In the genomic region with DNA sequence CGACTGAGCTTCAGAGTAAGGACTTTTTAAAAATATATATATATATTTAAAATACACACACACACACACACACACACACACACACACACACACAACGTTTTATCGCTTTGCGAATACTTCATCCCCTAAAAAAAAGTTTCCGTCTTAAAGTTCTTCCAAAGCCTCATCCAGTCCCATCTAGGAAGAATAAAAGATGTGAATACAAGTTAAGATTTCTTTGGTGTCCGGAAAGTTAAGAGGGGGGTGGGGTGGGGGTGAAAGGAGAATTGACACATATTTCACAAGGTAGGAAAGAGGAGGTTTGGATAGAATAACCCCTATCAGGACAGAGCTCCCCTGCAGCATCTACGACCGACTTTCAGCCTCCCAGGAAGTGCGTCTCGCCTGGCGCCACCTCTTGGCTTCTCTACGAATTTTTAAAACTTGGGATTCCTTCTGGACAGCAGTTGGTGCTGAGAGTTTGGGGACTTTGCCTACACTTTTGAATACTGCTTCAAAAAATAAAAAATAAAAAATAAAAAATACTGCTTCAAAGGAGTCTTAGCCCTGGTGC, we compare ENCODE assay signal across 8 mouse cellular contexts. TPM values are rescaled to one million over a fixed set of nuclear protein-coding genes. Genes with fewer than 3 reads are reported as not detected.
DNase-seq lines count a peak whose midpoint lies in the region; ATAC-seq and TF ChIP-seq lines count a peak whose summit lies in the region.

No protein-coding gene starts in this region.

- ATAC-seq in heart, embryonic 14.5 days (ENCODE audit: insufficient number of reproducible peaks, insufficient read depth, low FRiP score, low read depth), result no peak

- H3K9ac ChIP-seq in heart, embryonic 14.5 days (ENCODE audit: low read length), result peak overlapping the region; percentile 76

- no peaks in the 10 kb centered on the region for H3K36me3 ChIP-seq in C2C12 (ENCODE audit: control insufficient read depth, insufficient read depth)
- no peaks in the 10 kb centered on the region for H3K36me3 ChIP-seq in heart, embryonic 14.5 days (ENCODE audit: control insufficient read depth, insufficient read depth, low read length)
- no peaks in the 10 kb centered on the region for H3K36me3 ChIP-seq in splenic B cell, adult 2 months (ENCODE audit: control insufficient read depth, insufficient read depth, low read length, poor library complexity, severe bottlenecking)

- H3K79me3 ChIP-seq in C2C12 (ENCODE audit: low read depth), result no peaks in the 10 kb centered on the region

- DNase-seq in cerebellum, adult 2 months, result no peak
- no peak for DNase-seq in cerebellum, adult 11-12 months
- peak; percentile 42 to 61 for DNase-seq in cerebellum, postnatal 25 days
- peak; percentile 74 for DNase-seq in kidney, postnatal 10 days
- peak; percentile 54 to 78 for DNase-seq in lung, postnatal 4 days
- DNase-seq in splenic B cell, adult 2 months (ENCODE audit: low read depth, low spot score), result peak; percentile 61

- H3K27ac ChIP-seq in cerebellum, adult 2 months (ENCODE audit: insufficient read depth, low read length), result no peak overlapping the region
- H3K27ac ChIP-seq in heart, embryonic 14.5 days (replicated peaks in 1 of 2; ENCODE audit: control insufficient read depth in 1 of 2, insufficient read depth in 1 of 2, low read depth in 2 of 2, low read length in 2 of 2), result no peak overlapping the region

- H3K4me1 ChIP-seq in cerebellum, adult 2 months (ENCODE audit: control insufficient read depth, insufficient read depth, low read length), result peaks cover 4% of the 10 kb centered on the region; the same call in 1 of the 2 replicates
- H3K4me1 ChIP-seq in heart, embryonic 14.5 days (ENCODE audit: control insufficient read depth in 2 of 2, insufficient read depth in 2 of 2, low read length in 2 of 2), result peaks cover 18 to 45% of the 10 kb centered on the region in 2 experiments

- peak overlapping the region; percentile 12 for H3K4me3 ChIP-seq in cerebellum, adult 2 months (replicated peaks; ENCODE audit: insufficient read depth, low read depth, low read length)
- no peak overlapping the region for H3K4me3 ChIP-seq in C2C12 (ENCODE audit: insufficient read depth, poor library complexity, severe bottlenecking)
- peak overlapping the region; percentile 46 to 47; a peak in 3 of 4 replicates for H3K4me3 ChIP-seq in heart, embryonic 14.5 days (ENCODE audit: control insufficient read depth in 1 of 2, insufficient read depth in 1 of 2, low read depth in 1 of 2, low read length in 2 of 2)

- under 1% methylated on average over 12 of the region's 12 CpGs for WGBS in cerebellum, adult 2 months
- under 1% methylated on average over 12 of the region's 12 CpGs for WGBS in heart, embryonic 14.5 days

- peak; percentile 55 for TF ChIP-seq CTCF in cerebellum, adult 2 months (IDR thresholded peaks at IDR 0.05; ENCODE audit: borderline replicate concordance, insufficient read depth, low read depth, low read length)
- TF ChIP-seq CTCF in C2C12 (IDR thresholded peaks at IDR 0.05; ENCODE audit: control insufficient read depth, insufficient read depth, insufficient read length), result peak; percentile 34

- H3ac ChIP-seq in C2C12 (ENCODE audit: control insufficient read depth, insufficient read length, low read depth), result no peak overlapping the region

- H3K27me3 ChIP-seq in cerebellum, adult 2 months (ENCODE audit: control insufficient read depth, insufficient read depth, low read length), result no peaks in the 10 kb centered on the region
- H3K27me3 ChIP-seq in C2C12 (ENCODE audit: control insufficient read depth, insufficient read depth, insufficient read length), result peaks cover 13% of the 10 kb centered on the region
- H3K27me3 ChIP-seq in heart, embryonic 14.5 days (ENCODE audit: control insufficient read depth, insufficient read depth, low read length), result no peaks in the 10 kb centered on the region
- H3K27me3 ChIP-seq in splenic B cell, adult 2 months (ENCODE audit: control insufficient read depth, insufficient read depth, low read length, poor library complexity, severe bottlenecking), result no peaks in the 10 kb centered on the region; the same call in 1 of the 2 replicates

- peak overlapping the region; percentile 93 for H3K4me2 ChIP-seq in heart, embryonic 14.5 days (ENCODE audit: low read length)

- H3K79me2 ChIP-seq in C2C12 (ENCODE audit: control insufficient read depth, insufficient read depth), result no peaks in the 10 kb centered on the region

- no peaks in the 10 kb centered on the region for H3K9me3 ChIP-seq in heart, embryonic 14.5 days (ENCODE audit: control insufficient read depth, low read length)

- TF ChIP-seq POLR2A in cerebellum, adult 2 months (IDR thresholded peaks at IDR 0.05; ENCODE audit: borderline replicate concordance, insufficient read depth, low read length), result no peak

TF ChIP-seq in C2C12, 6 proteins besides CTCF, POLR2A, EP300 and RAD21:
- TF ChIP-seq MAX (IDR thresholded peaks at IDR 0.05) (no peak), CEBPB (IDR thresholded peaks at IDR 0.05; ENCODE audit: low read depth) (no peak), MYOG (IDR thresholded peaks at IDR 0.05; ENCODE audit: control insufficient read depth, extremely low read depth, insufficient read length) (no peak), USF1 (IDR thresholded peaks at IDR 0.05; ENCODE audit: low read depth) (no peak), MYOD1 (IDR thresholded peaks at IDR 0.05; ENCODE audit: control insufficient read depth, insufficient read length, low read depth) (no peak)

RNA-seq across cellular contexts. Expression of a gene that starts 1.5 kb away (rescaled TPM):
- polyA plus RNA-seq in cerebellum, adult 2 months (2012; rRNA removed), result 49.8 and 63.2 TPM in 2 replicates
- polyA plus RNA-seq in C2C12 (2012; fragmentation: generic; extraction: Trizol), result not detected
- polyA plus RNA-seq in heart, embryonic 14.5 days (2014; fragmentation: Nextera tagmentation; extraction: Ambion mirVana), result 45.5 and 49.7 TPM in 2 replicates

RNA-seq across cellular contexts. Expression of a gene that starts 12.2 kb away (rescaled TPM):
- polyA plus RNA-seq in cerebellum, adult 2 months (2012; rRNA removed), result 78.1 and 80.3 TPM in 2 replicates
- polyA plus RNA-seq in C2C12 (2012; fragmentation: generic; extraction: Trizol), result 79.0 TPM
- polyA plus RNA-seq in heart, embryonic 14.5 days (2014; fragmentation: Nextera tagmentation; extraction: Ambion mirVana), result 38.4 and 48.0 TPM in 2 replicates

RNA-seq across cellular contexts. Expression of a gene that starts 14.2 kb away (rescaled TPM):
- polyA plus RNA-seq in cerebellum, adult 2 months (2012; rRNA removed), result 9.0 and 9.3 TPM in 2 replicates
- 8.7 TPM for polyA plus RNA-seq in C2C12 (2012; fragmentation: generic; extraction: Trizol)
- polyA plus RNA-seq in heart, embryonic 14.5 days (2014; fragmentation: Nextera tagmentation; extraction: Ambion mirVana), result 45.1 and 51.7 TPM in 2 replicates

RNA-seq across cellular contexts. Expression of a gene that starts 23.0 kb away (rescaled TPM):
- polyA plus RNA-seq in cerebellum, adult 2 months (2012; rRNA removed), result 65.1 and 70.4 TPM in 2 replicates
- 66.3 TPM for polyA plus RNA-seq in C2C12 (2012; fragmentation: generic; extraction: Trizol)
- polyA plus RNA-seq in heart, embryonic 14.5 days (2014; fragmentation: Nextera tagmentation; extraction: Ambion mirVana), result 58.3 and 65.3 TPM in 2 replicates

RNA-seq across cellular contexts. Expression of a gene that starts 24.0 kb away (rescaled TPM):
- 48.4 and 48.7 TPM in 2 replicates for polyA plus RNA-seq in cerebellum, adult 2 months (2012; rRNA removed)
- 4.4 TPM for polyA plus RNA-seq in C2C12 (2012; fragmentation: generic; extraction: Trizol)
- polyA plus RNA-seq in heart, embryonic 14.5 days (2014; fragmentation: Nextera tagmentation; extraction: Ambion mirVana), result 3.1 and 3.9 TPM in 2 replicates

Comparison
In these comparisons a context has a peak if more than half of its experiments do, and no peak if none do; other contexts are left out.
1. DNase-seq: peak in cerebellum, postnatal 25 days (2 of 2), kidney, postnatal 10 days (single experiment), lung, postnatal 4 days (2 of 2) and splenic B cell, adult 2 months (single experiment); none in cerebellum, adult 2 months (0 of 2) and cerebellum, adult 11-12 months (single experiment).
2. RNA of a gene that starts 1.5 kb away (polyA plus RNA-seq): 49.8 to 63.2 TPM in cerebellum, adult 2 months and 45.5 to 49.7 TPM in heart, embryonic 14.5 days; not detected in C2C12 (single experiment); every median in the first group is over 10 times any median in the second.